Mouse (Mus musculus) midbrain, postnatal 0 days (tissue): ENCODE measurements at regions not wholly inside any gene's neighbourhood (a gene's known extent, or its start where the extent isn't known, plus 50 kb on each side); places are given as distances from the start of the nearest gene placed in this dataset.

Experiments used
- ATAC-seq: fragments of 200-750 bp; cut with Nextera tagmentation; 2 replicates; pipeline ENCODE4 v1.8.0; 2017; ENCODE audit warnings: moderate number of reproducible peaks, mild to moderate bottlenecking, moderate TSS enrichment, moderate library complexity; ENCODE audit not compliant: low FRiP score
- DNase-seq: peaks from one replicate; pipeline ENCODE4 v3.0.0-alpha.2; 2015; ENCODE audit warnings: low spot score
- H3K27ac ChIP-seq: fragments of 300-500 bp; sonication (generic); 2 replicates; pipeline ENCODE4 v1.5.1; 2014; ENCODE audit warnings: low read depth, mild to moderate bottlenecking, low read length, mixed read lengths
- H3K27me3 ChIP-seq: fragments of 300-500 bp; sonication (generic); 2 replicates; pipeline ENCODE4 v1.6.1; 2014; ENCODE audit warnings: low read length, control low read depth, mixed read lengths; ENCODE audit not compliant: insufficient read depth
- H3K36me3 ChIP-seq: fragments of 300-500 bp; sonication (generic); 2 replicates; pipeline ENCODE4 v1.6.1; 2014; ENCODE audit warnings: low read length, control low read depth, mixed read lengths; ENCODE audit not compliant: insufficient read depth
- H3K4me1 ChIP-seq: fragments of 300-500 bp; sonication (generic); 2 replicates; pipeline ENCODE4 v1.6.1; 2014; ENCODE audit warnings: mild to moderate bottlenecking, control low read depth, antibody characterized with exemption, low read length, mixed read lengths; ENCODE audit not compliant: insufficient read depth
- H3K4me2 ChIP-seq: fragments of 300-500 bp; sonication (generic); 2 replicates; pipeline ENCODE4 v1.6.1; 2014; ENCODE audit warnings: low read depth, mild to moderate bottlenecking, low read length, mixed read lengths; ENCODE audit not compliant: poor library complexity, severe bottlenecking
- H3K4me3 ChIP-seq: fragments of 300-500 bp; sonication (generic); 2 replicates; pipeline ENCODE4 v1.5.1; 2014; ENCODE audit warnings: low read depth, mild to moderate bottlenecking, low read length, moderate library complexity
- H3K9ac ChIP-seq: fragments of 300-500 bp; sonication (generic); replicated peaks from 2 replicates; pipeline ENCODE4 v1.6.1; 2014; ENCODE audit warnings: mild to moderate bottlenecking, low read length, moderate library complexity, mixed read lengths; ENCODE audit not compliant: poor library complexity, severe bottlenecking
- H3K9me3 ChIP-seq: fragments of 300-500 bp; sonication (generic); 2 replicates; pipeline ENCODE4 v1.6.1; 2016; ENCODE audit warnings: low read length, control low read depth
- CTCF ChIP-seq: IDR thresholded peaks from 2 replicates; pipeline ENCODE4 v1.5.1; 2016; ENCODE audit warnings: antibody characterized with exemption, mild to moderate bottlenecking
- WGBS: fragments of 180-500 bp; shearing (Covaris S2); extraction: QIAGEN DNeasy Blood & Tissue Kit; methylation state at CpG from one replicate; pipeline ENCODE4 v1.1.7; 2014; 5-methylcytosine and 5-hydroxymethylcytosine counted together

DNA sequence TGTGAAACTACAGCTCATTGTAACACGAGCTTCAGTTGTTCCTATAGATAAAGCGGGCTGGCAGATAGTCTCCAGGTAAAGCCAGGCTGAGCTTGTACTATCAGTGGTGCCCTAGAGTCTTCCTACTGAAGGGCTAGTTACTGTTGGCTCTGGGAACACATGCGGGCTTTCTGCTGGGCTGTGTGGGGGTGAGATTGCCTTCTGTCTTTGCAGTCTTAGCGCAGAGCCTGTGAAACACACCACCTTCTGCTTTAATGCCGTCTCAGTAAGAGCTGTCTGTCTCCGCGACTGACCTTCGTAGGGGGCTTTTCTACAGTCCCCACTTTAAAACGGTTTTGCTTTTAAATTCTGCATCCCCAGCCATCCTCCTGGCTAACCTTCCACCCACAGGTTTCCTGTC lies 76.7 kb downstream of the Trim29 start:
- no peaks in the 10 kb centered on the region for H3K36me3 ChIP-seq
- no peaks in the 10 kb centered on the region for H3K27me3 ChIP-seq
- peaks cover 2% of the 10 kb centered on the region for H3K4me1 ChIP-seq
- TF ChIP-seq CTCF, result no peak
- H3K4me2 ChIP-seq, result no peak overlapping the region
- ATAC-seq, result no peak
- no peak for DNase-seq
- H3K27ac ChIP-seq, result no peak overlapping the region
- no peak overlapping the region for H3K4me3 ChIP-seq
- no peaks in the 10 kb centered on the region for H3K9me3 ChIP-seq
- WGBS, result 64% methylated on average over 9 of the region's 9 CpGs
- H3K9ac ChIP-seq, result no peak overlapping the region

DNA sequence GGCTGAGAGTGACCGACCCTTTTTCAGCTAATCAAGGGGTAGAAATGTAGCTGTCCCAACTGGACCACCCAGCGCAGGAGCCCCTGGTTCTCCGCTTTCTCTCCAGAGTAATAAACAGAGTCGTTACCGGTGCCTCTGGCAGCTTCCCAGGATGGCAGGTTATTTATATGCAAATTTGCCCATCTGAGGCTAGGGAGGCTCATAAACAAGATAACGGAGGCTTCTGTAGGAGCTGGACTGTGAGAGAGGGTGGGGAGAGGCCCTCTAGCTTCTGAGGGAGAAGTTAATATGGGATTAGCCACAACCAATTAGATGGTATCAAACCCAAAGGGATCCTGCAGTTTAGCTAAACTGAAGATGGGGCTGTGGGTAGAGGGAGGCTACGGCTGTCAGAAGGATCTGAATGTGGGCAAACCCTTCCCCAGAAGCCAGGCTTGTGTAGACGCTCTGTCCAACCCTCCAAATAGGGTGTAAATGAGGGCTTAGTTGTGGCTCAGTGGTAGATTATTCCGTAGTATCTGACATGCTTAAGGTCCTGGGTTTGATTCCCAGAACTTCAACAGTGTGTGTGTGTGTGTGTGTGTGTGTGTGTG lies 78.9 kb downstream of the Trim29 start:
- no peak for ATAC-seq
- no peaks in the 10 kb centered on the region for H3K27me3 ChIP-seq
- no peaks in the 10 kb centered on the region for H3K9me3 ChIP-seq
- H3K4me1 ChIP-seq, result peaks cover 2% of the 10 kb centered on the region
- no peak overlapping the region for H3K9ac ChIP-seq
- WGBS, result 21% methylated on average over 9 of the region's 9 CpGs
- TF ChIP-seq CTCF, result no peak
- no peak overlapping the region for H3K4me3 ChIP-seq
- no peak overlapping the region for H3K27ac ChIP-seq
- no peaks in the 10 kb centered on the region for H3K36me3 ChIP-seq
- H3K4me2 ChIP-seq, result no peak overlapping the region
- DNase-seq, result no peak

DNA sequence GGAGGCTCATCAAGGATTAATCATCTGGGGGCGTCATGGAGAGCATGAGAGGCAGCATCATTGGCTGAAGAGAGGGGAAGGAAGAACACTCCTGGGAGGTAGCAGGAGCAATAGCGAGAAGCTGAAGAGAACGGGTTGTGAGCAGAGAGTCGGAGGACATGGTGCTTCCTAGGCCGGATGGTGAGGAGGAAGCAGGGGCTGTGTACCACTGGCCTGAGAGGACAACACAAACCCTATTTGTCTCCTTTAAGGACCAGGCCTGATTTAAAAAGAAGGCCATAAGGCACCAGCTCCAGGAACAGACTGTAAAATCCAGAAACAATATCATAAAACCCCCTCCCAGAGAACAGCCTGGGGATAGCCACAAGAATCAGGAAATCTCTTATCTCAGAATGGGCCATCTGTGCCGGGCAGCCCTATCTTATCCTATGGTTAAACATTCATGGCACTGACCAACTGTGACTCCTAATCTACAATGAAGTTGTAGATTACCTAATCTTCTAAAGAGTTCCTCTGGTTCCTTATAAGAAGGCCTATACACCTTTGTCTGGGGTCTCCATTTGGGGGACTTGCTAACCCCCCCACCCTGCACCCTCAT lies 81.9 kb downstream of the Trim29 start:
- no peak for DNase-seq
- H3K4me3 ChIP-seq, result no peak overlapping the region

DNA sequence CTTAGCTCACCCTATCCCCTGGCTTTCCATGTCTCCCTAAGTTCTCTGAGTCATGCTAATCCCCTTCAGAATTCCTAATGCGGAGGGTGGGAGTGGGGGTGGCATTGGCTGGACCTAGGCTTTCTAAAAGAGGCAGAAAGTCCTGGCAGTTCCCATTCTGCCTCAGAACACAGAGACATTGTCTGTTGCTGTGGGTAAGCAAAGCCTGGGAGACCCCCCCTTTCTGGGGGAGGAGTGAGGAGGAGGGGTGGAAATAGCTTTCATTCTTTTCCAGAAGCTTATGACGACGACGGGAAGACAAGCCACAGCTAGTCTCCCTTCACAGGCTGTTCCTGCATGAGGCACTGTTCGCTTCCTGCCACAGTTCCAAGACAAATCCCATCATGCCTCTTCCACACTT lies 83.6 kb downstream of the Trim29 start:
- 23% methylated on average over 5 of the region's 5 CpGs for WGBS
- no peak for ATAC-seq
- H3K27ac ChIP-seq, result no peak overlapping the region
- peak; percentile 46 for DNase-seq
- H3K4me2 ChIP-seq, result no peak overlapping the region
- H3K27me3 ChIP-seq, result no peaks in the 10 kb centered on the region
- H3K36me3 ChIP-seq, result no peaks in the 10 kb centered on the region
- no peak; the same call in 1 of the 2 replicates for TF ChIP-seq CTCF
- H3K4me3 ChIP-seq, result no peak overlapping the region
- no peak overlapping the region for H3K9ac ChIP-seq
- no peaks in the 10 kb centered on the region for H3K4me1 ChIP-seq
- no peaks in the 10 kb centered on the region for H3K9me3 ChIP-seq

More for the DNA sequence above, 81.9 kb downstream of the Trim29 start:
- WGBS, result 78% methylated on average over 6 of the region's 6 CpGs
- no peaks in the 10 kb centered on the region for H3K4me1 ChIP-seq
- H3K4me2 ChIP-seq, result no peak overlapping the region
- H3K9me3 ChIP-seq, result no peaks in the 10 kb centered on the region
- no peak for TF ChIP-seq CTCF
- no peak for ATAC-seq
- H3K36me3 ChIP-seq, result no peaks in the 10 kb centered on the region
- no peaks in the 10 kb centered on the region for H3K27me3 ChIP-seq
- H3K9ac ChIP-seq, result no peak overlapping the region
- H3K27ac ChIP-seq, result no peak overlapping the region

DNA sequence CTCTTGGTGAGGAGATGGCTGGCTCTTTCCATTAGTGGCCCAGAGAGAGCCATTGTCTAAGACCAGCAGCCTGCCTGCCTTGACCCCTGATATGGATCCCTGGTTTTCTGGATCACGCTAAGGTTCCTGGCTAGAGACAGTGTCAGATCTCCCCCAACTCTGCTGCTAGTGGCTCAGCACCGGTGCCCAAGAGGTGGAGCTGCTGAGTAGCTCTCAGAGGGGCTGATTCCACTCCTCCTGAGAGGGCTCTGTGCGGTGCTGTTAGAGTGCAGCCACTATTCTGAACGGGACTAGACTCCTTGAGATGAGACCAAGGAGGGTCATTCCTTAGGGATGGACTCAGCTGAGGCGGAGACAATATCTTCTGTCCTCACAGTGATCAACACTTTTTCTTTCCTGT lies 84.6 kb downstream of the Trim29 start:
- Histone ChIP-seq H3K4me3 (no peak overlapping the region), H3K27me3 (no peaks in the 10 kb centered on the region), H3K4me2 (no peak overlapping the region), H3K4me1 (no peaks in the 10 kb centered on the region), H3K36me3 (no peaks in the 10 kb centered on the region), H3K27ac (no peak overlapping the region), H3K9ac (no peak overlapping the region), H3K9me3 (no peaks in the 10 kb centered on the region)
- DNase-seq (no peak), ATAC-seq (no peak)
- TF ChIP-seq CTCF, result peak; percentile 41
- 39% methylated on average over 5 of the region's 5 CpGs for WGBS

DNA sequence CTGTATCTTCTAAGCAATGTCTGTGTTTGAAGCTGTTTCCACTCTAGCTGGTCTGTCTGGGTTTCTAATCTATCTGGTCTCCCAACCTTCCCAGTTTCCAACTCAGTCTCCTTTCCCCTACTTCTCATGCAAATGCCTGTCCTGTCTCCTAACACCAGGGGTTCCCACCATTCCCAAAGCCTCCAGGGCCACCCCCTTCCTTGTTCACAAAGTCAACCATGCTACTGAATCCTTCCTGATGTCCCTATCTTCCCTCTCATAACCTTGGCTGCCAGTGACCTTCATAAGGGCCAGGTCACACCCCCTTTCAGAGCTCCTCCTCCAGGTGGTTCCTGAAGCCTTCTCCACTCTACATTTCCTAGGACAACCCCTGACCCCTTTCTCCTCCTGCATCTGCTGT lies 85.9 kb downstream of the Trim29 start:
- H3K27ac ChIP-seq, result no peak overlapping the region
- no peak for TF ChIP-seq CTCF
- no peaks in the 10 kb centered on the region for H3K27me3 ChIP-seq
- H3K36me3 ChIP-seq, result no peaks in the 10 kb centered on the region
- H3K9me3 ChIP-seq, result no peaks in the 10 kb centered on the region
- DNase-seq (no peak), ATAC-seq (no peak)
- H3K4me3 ChIP-seq, result no peak overlapping the region
- H3K4me2 ChIP-seq, result no peak overlapping the region
- H3K9ac ChIP-seq, result no peak overlapping the region
- no peaks in the 10 kb centered on the region for H3K4me1 ChIP-seq
